Mouse (Mus musculus): ENCODE results near the gene Dusp5.
"Not testable (repeated sequence)": the region's sequence is repeated elsewhere in the genome, so short reads cannot be mapped to it uniquely, and the experiment has no call there.

Dusp5 gene

DNA sequence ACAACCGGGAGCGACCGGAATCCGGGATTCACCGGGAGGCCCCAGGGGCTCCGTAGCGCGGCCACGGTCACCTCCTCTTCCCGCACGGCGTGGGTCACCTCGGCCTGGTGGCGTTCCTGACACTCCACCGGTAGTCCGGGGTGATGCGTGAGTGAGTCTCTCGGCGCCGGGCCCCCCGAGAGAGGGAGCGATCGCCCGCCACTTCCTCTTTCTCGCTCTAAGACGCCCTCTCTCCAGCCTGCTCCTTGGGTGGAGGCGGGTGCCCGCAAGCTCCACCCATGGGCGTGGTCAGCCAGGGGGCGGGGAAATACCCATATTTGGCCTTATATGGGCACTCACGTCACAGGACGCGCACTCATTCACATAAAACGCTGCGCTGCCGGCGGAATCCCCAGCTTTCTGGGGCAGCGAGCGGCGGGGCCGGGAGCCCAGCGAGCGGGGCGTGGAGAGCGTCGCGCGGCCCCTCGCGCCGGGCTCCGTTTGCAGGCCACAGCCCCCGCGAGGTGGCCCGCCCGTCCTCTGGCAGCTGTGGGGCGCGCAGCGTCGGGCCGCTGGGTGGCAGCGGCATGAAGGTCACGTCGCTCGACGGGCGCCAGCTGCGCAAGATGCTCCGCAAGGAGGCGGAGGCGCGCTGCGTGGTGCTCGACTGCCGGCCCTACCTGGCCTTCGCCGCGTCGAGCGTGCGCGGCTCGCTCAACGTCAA, at the start of gene Dusp5:
TSS of gene Dusp5 (plus strand) at position 358 of the 703 bp plus-strand sequence.
- peak; percentile 98 to 99 for DNase-seq (ENCODE audit: inconsistent age in 2 of 2, low spot score in 1 of 2)

DNA sequence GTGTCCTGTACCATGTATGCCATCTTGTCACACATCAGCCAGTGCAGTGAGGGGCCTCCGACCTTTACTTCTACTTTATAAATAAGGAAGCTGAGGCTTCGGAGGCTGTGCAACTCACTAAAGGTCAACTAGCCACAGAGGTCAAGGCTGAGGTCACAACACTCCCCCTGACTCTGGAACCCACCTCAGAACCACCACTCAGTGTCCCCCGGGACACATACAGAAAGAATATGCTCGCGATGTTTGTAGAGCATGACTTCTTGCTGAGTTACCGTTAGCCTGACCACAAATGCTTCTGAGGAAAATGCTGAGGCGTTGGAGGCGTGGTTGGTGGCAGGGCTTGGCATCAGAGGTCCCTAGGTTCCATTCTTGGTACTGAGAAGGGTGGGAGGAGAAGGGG, 49.3 kb upstream of the Dusp5 start:
- DNase-seq (ENCODE audit: inconsistent age in 2 of 2, low spot score in 1 of 2), result no peak

DNA sequence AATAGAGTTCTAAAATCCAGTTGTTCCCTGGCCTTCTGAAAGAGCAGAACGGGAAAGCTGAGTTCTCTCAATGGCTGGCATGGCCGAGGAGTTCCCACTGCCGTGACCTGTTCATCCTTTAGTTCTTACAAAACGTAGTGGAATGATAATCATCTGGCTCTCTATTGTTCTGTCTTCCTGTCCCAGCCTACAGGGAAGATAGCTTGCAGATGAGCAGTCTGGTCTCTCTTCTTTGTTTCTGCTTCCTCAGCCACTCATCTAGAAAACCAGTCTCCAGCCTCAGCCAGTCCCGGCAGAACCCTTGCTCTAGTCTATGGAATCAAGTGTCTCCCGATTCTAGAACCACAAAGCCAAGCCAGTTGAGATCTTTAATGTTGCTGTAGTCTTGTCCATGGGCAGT, 46.8 kb upstream of the Dusp5 start:
- DNase-seq (ENCODE audit: inconsistent age in 2 of 2, low spot score in 1 of 2), result no peak

DNA sequence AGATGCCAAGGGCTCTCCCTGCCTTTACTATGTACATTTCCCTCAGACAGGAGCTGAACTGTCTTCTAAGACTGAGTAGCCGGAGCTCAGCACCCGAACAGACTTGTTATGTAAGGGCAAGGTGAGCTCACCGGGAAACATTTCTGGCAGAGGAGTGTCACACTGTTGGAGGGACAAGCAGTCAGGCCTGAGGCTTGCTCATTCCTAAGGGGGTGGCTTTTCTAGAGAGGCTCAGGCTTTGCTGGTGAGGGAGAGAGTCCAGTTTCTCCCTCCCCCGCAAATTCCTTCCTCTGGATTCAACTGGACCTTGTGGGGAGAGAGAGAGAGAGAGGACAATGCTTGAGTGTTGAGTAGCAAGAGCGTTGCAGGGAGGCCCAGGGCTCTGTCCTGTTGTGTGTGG, 46.4 kb upstream of the Dusp5 start:
- no peak for DNase-seq (ENCODE audit: inconsistent age in 2 of 2, low spot score in 1 of 2)

DNA sequence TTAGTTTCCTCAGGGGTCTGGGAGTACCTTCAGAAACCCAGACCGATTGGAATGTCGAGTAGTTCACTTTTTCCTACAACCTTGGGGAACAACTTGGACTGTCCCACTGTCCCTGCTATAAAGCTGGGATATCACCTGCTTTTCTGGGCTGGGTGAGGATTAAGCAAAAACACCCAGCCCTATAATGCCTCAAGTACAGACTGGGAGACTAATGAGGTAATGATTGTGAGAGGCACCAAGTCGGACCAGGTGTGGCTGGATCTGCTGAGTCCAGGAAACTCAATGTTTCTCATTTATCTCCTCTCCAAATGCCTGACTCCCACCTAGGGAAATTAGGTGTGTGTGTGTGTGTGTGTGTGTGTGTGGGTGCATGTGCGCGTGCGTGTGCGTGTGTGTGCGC, 44.9 kb upstream of the Dusp5 start:
- no peak for DNase-seq (ENCODE audit: inconsistent age in 2 of 2, low spot score in 1 of 2)

DNA sequence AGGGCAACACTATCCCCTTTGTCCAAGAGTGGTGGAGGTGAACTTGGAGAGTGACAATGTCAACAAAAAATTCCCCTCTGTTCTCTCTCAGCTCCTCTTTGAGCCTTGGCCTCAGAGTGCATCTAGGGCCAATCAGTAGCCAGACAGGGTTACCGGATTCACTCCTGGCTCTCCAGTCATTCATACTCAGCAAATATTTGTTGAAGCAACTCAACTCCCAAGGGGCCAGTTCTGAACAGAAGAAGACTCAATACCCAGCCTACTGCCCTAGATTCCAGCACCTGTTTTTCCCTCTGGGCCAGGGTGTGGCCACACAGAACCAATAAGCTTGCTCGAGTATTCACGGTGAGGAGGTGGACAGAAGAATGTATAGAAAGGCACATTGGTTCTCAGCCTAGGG, 44.0 kb upstream of the Dusp5 start:
- DNase-seq (ENCODE audit: inconsistent age in 2 of 2, low spot score in 1 of 2), result no peak

DNA sequence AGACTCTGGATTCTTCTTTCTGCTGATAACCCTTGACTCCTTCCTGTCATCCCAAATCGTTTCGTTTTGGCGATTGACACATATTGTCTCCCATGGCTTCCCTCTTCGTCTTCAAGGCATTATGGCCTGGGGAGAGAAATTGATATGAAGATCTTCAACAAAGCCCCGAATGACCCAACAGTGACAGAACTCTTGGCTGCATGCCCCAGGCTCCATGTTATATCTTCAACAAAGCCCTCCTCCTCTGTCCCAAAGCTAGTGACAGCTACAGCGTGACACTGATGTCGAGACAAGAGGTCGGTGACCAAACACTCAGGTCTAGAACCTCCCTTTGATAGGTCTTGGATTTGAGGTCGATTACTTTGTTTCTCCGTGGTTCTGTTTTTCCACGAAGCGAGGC, 39.7 kb upstream of the Dusp5 start:
- no peak for DNase-seq (ENCODE audit: inconsistent age in 2 of 2, low spot score in 1 of 2)

DNA sequence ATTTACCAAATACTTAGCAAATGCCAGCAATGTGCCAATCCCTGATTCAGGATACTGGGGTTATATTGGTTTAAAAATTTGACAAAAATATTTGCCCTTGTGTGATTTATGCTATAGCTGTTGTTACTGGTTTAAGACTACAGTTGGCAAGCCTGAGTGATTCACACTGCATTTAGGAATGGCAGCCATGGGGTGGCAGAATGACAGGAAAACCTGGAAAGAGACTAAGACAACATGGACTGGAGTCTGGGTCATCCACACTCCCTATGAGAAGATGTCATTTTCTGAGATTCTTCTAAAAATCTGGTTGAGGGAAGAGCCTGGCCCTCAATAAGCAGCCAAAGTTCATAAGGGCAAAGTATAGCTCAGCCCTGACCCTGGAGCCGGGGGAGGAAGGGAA, 39.0 kb upstream of the Dusp5 start:
- DNase-seq (ENCODE audit: inconsistent age in 2 of 2, low spot score in 1 of 2), result no peak

DNA sequence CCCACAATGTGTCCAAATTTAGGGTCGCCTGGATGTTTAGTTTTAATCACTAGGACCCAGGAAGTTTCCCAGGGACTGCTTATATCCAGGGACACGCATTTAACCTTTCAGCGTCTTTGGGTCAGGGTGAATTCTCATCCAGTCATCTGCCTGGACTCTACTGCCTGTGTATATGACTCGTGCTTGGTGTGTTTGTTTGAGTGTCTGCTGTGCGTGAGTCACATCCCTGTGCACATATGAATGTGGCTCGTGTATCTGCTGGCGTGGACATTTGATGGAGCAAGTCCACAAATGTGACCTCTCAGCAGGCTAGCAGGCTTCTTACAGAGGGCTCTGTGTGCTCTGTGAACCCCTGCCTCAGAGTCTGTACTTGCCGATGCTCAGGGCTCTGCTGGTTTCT, 38.0 kb upstream of the Dusp5 start:
- no peak for DNase-seq (ENCODE audit: inconsistent age in 2 of 2, low spot score in 1 of 2)

DNA sequence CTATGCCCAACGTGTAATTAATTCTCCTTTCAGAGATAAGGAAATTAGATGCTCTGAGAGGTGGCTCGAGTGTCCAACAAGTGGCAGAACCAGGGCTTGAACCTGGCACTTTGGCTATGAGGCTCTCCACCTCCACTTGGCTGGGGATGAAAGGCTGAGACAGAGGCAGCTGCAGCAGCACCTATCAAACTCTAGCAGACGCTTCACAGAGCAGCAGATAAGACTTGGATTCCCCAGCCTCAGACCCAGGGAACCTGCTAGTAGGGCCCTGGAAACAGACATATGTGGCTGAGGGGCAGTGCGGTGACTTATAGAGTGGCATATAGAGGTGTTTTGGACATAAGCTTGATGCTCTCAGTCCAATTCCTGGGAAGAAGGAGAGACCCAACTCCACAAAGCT, 36.4 kb upstream of the Dusp5 start:
- DNase-seq (ENCODE audit: inconsistent age in 2 of 2, low spot score in 1 of 2), result no peak

DNA sequence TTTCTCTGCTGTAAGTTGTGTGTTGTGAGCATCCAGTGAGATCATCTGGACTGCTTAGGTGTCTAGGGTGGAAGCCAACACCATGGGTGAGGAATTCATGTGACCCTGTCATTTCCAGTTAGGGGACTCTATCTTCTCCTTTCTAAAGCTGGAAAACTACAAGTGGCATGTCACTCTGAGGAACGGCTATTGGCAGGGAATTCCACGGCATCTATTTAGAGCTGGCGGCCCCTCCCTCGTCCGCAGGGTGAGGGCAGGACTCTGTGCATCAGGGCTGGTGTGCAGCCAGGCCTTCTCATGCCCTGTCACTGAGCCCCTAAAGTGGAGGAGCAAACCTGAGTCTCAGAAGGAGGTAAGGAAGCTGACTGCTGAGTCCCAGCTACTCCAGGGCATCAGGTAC, 35.0 kb upstream of the Dusp5 start:
- no peak for DNase-seq (ENCODE audit: inconsistent age in 2 of 2, low spot score in 1 of 2)

DNA sequence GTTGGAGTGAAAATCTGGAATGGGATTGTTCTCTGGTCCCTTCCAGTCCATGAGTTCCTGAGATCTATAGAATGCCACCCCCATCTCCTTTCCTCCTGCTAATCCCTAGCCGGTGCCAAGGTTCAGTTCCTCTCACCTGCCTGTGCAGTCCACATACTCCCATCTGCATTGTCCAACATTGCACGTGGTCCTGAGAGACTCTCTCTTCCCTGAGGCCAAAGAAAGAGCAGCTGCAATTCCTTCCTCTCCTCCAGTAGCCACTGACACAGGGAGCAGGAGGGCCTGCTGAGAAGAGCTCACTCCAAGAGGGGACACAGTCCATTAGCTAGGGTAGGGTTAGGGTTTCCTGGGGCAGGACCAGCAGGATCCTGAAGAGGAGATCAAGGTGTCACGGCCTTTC, 31.0 kb upstream of the Dusp5 start:
- no peak for DNase-seq (ENCODE audit: inconsistent age in 2 of 2, low spot score in 1 of 2)

DNA sequence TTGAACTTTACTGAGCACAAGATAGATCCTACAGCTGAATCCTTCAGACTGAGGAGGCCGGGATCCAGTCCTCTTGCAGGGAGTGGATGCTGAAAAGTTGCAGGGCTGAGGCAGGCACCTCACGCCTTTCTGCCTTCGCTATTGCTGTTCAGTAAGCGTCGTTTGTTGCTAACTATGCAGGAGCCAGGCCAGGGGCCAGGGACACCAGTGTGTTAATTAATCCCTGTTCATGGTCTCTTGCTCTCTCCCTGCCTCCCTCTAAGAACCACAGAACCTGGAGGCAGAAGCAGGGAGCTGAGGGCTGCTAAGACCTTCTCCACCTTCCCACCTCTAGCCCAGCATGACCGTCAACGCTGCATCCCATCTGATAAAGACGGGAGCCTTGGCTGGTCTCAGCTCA, 29.9 kb upstream of the Dusp5 start:
- no peak for DNase-seq (ENCODE audit: inconsistent age in 2 of 2, low spot score in 1 of 2)

DNA sequence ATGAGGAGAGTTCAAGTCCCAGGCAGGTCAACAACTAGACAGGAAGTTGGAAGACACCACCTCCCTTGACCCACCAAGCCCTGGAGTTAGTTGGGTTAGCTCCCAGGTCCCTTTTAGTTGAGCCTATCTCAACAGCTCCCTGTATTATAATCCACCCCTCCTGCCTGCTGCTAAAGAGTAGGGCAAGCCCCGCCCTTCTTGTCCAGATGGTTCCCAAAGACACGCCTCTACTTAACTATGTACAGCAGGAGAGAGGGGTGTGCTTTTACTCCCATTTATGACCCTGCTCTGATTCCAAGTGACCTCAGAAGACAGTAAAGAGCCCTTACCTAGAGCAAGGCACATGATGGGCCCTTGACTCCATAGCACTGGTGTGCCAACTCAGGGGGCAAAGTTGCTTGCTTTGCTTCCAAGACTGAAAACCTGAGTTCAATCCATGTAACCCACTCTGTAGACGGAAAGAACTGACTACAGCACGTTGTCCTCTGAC, 29.4 kb upstream of the Dusp5 start:
- no peak for DNase-seq (ENCODE audit: inconsistent age in 2 of 2, low spot score in 1 of 2)

DNA sequence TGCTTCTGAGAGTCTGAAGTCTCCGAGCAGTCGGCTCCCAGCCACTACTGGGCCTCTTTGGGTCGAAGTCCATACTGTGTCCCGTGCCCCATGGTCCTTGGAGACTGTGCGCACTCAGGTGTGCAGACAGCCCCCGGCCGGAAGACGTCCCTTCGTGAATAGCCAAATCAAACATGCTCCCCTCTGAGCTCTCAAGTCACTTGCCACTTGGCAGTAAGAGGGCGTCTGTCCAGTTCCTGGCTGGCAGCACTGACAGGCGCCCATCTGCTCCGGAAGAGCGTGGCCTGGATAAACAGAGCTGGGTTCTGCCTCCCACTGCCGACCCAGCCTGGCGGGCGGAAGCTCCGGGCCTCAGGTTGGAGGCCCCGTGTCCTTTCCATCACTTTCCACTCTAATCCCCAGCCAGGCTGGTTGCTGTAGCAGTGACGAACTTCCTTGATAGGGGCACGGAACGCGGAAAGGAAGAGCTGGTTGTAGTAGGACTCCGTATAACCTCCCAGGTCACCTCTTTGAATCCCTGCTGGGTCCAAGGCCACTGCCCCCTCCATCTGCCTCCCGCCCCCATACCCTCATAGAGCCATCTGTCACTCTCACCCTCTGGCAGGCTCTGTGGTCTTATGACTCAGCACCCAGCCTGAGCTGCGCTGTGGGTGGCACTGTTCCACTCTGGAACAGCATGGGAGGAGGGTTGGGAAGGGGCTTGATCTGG, 28.5 kb upstream of the Dusp5 start:
- DNase-seq (ENCODE audit: inconsistent age in 2 of 2, low spot score in 1 of 2), result peak; percentile 80 to 87

DNA sequence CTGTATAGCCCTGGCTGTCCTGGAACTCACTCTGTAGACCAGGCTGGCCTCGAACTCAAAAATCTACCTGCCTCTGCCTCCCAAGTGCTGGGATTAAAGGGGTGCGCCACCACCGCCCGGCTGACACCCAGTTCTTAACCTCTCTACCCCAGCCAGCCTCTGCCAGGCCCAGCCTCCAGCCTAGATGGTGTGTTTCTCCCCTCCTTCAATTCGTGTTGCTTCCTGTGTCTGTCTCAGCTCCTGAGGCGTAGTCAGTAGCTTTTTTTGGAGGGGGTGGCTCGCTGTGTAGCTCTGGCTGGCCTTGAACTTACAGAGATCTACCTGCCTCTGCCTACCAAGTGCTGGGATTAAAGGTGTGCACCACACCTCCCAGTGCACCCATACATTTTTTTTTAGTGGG, 27.7 kb upstream of the Dusp5 start:
- not testable (repeated sequence) for DNase-seq (ENCODE audit: inconsistent age in 2 of 2, low spot score in 1 of 2)

DNA sequence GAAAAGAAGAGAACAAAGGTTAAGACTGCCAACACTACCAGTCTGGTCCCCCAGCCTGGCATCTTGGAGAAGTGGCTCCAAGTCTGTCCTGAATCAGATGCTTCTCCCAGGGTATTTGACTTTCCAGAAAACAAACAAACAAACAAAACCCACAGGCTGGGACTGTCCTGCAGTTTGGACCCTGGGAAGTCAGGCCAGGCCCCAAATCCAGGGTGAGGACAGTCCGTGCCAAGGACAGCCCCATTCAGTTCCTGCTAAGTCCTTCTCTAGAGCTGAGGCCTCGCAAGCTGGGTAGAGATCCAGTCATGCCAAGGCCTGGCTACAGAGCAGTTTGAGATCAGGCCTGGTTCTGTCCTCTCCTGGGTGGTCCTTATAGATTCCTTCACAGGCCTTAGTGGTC, 27.1 kb upstream of the Dusp5 start:
- DNase-seq (ENCODE audit: inconsistent age in 2 of 2, low spot score in 1 of 2), result peak in 1 of 2 experiments; percentile 35

DNA sequence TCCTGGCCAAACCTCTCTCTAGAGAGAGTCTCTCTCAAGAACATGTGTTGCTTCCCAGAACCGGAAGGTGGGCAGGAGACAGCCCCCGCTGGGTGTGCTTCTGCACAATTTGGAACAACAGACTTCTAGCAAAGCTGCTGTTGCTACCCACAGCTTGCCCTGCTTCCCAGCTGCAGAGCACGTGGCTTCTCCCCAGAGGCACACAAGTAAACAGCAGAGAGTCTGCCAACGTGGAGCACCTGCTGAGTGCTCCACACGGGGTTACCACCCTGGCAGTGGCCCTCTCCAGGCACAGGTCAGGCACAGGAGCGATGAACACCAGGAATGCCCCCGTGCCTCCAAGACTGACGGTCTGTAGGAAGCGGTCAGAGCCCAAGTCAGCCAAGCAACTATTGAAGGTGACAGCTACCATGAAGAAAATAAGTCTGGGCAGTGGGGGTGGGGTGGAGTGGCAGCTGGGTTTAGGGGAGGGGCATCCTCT, 26.0 kb upstream of the Dusp5 start:
- DNase-seq (ENCODE audit: inconsistent age in 2 of 2, low spot score in 1 of 2), result no peak

DNA sequence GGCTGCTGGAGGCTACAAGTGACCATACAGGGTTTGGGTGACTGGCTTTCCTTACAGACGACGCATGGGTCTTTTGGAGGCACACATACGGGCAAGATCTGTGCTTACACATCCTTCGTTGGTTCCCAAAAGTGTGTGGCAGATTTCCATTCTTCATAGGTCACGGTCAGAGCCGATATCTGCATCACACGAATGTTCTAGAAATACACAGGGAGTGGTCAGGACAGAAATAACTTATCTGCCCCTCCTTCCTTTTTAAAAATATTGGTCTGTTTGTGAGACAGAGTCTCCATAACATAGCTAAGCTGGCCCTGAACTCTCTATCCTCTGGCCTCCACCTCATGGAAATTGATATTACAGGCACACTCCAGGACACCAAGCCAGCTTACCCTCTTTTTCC, 24.7 kb upstream of the Dusp5 start:
- no peak for DNase-seq (ENCODE audit: inconsistent age in 2 of 2, low spot score in 1 of 2)

DNA sequence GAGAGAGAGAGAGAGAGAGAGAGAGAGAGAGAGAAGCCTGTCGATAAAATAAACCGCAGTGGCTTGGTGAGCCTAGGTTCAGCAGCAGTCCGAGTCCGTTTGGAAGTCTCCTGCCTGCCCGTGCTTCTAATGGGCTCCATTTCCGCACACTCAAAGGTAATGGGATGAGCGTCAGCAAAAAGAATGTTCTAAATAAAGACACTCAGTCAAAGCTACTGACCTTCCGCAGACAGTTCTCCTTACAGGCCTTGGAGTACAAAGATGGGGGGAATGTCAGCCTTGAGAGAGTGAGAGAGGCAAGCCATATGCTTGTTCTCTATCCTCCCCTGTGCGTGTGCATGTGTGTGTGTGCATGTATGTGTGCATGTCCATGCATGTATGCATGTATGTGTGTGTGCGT, 23.2 kb upstream of the Dusp5 start:
- DNase-seq (ENCODE audit: inconsistent age in 2 of 2, low spot score in 1 of 2), result peak in 1 of 2 experiments; percentile 54

DNA sequence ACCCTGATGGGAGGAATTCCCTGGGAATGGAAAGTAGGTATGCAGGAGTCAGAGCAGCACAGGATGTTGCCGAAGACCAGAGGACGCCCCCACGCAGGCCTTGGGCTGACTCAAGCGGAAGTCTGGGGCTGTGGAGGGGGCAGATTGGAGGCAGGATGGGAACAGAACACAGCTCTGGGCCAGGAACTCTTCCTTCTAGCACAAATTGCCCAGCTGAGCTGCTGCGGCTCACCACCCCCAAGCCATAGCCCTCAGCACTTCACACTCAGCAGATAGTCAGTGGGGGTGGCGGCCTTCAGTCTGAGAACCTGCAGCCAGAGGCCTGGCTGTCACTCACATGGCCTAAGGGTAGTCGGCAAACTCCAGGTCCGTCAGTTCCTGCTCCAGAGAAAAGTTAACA, 21.4 kb upstream of the Dusp5 start:
- peak in 1 of 2 experiments; percentile 39 for DNase-seq (ENCODE audit: inconsistent age in 2 of 2, low spot score in 1 of 2)

DNA sequence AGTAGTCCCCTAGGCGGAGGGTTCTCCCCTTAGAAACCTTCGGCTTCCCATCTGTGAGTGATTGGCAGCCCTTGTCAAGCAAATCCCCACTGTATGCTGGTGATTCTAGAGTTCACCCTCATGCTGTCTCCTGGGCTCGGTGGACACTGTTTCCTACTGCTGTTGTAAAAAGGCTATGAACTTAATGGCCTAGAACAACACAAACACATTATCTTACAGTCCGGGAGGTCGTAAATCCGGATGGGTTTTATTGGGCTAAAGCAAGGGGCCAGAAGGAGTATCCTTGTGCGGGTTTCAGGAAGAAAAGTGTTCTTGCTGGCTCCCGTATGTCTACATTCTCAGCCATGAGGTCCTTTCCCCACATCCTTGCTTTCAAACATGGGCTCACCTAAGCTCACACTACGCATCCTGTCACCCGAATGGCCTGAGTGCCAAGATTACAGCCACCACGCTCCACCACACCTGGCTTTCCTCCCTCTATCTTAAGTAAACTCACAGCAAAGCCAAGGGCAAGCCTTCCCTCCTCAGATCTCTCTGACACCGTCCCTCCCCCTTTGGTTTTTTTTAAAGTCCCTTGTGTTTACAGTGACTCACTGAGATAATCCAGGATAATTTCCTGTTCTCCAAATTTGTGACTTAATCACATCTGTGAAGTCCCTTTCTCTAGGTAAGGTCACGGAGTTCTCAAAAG, 17.5 kb upstream of the Dusp5 start:
- peak; percentile 45 to 62 for DNase-seq (ENCODE audit: inconsistent age in 2 of 2, low spot score in 1 of 2)

All from adrenal gland, adult (tissue).